Mouse (Mus musculus): ENCODE measurements around the gene Tff1. TPM values are rescaled to one million over a fixed set of nuclear protein-coding genes. Genes with fewer than 3 reads are reported as not detected.

The Tff1 gene
- polyA plus RNA-seq, 1 experiment: not detected

- Histone ChIP-seq H3K36me3 (ENCODE audit: control insufficient read depth, insufficient read depth, low read length, poor library complexity, severe bottlenecking) (no peaks in the 10 kb centered on the region), H3K27ac (ENCODE audit: insufficient read depth, low read length) (no peak overlapping the region), H3K9me3 (replicated peaks; ENCODE audit: control insufficient read depth, insufficient read depth, low read length, poor library complexity, severe bottlenecking) (no peaks in the 10 kb centered on the region), H3K4me1 (ENCODE audit: control insufficient read depth, insufficient read depth, low read length) (no peaks in the 10 kb centered on the region), H3K27me3 (ENCODE audit: control insufficient read depth, insufficient read depth, low read length, poor library complexity, severe bottlenecking) (no peaks in the 10 kb centered on the region), H3K9ac (ENCODE audit: low read depth, poor library complexity, severe bottlenecking) (no peak overlapping the region), H3K4me3 (ENCODE audit: low read depth, low read length) (no peak overlapping the region)
- no peak for TF ChIP-seq POLR2A (IDR thresholded peaks at IDR 0.05; ENCODE audit: insufficient read depth, low read length)
- peak; percentile 94; the same call in 1 of the 2 replicates for TF ChIP-seq EP300 (IDR thresholded peaks at IDR 0.05; ENCODE audit: insufficient read depth, low read depth, low read length)
Observed at GRCm38 (mm10) chr17:31125548-31126266, 39.4 kb downstream of the Tff1 start.

- Histone ChIP-seq H3K4me3 (ENCODE audit: low read depth, low read length) (no peak overlapping the region), H3K9ac (ENCODE audit: low read depth, poor library complexity, severe bottlenecking) (no peak overlapping the region), H3K27ac (ENCODE audit: insufficient read depth, low read length) (no peak overlapping the region), H3K4me1 (ENCODE audit: control insufficient read depth, insufficient read depth, low read length) (peaks cover 5% of the 10 kb centered on the region), H3K27me3 (ENCODE audit: control insufficient read depth, insufficient read depth, low read length, poor library complexity, severe bottlenecking) (no peaks in the 10 kb centered on the region), H3K9me3 (replicated peaks; ENCODE audit: control insufficient read depth, insufficient read depth, low read length, poor library complexity, severe bottlenecking) (no peaks in the 10 kb centered on the region), H3K36me3 (ENCODE audit: control insufficient read depth, insufficient read depth, low read length, poor library complexity, severe bottlenecking) (no peaks in the 10 kb centered on the region)
- TF ChIP-seq CTCF (IDR thresholded peaks at IDR 0.05; ENCODE audit: low read depth, low read length) (peak; percentile 97), EP300 (IDR thresholded peaks at IDR 0.05; ENCODE audit: insufficient read depth, low read depth, low read length) (no peak), POLR2A (IDR thresholded peaks at IDR 0.05; ENCODE audit: insufficient read depth, low read length) (no peak)
Observed at GRCm38 (mm10) chr17:31121975-31122374, 43.1 kb downstream of the Tff1 start.

GRCm38 (mm10) chr17:31119429-31119828 lies 45.6 kb downstream of the Tff1 start:
- Histone ChIP-seq H3K4me3 (ENCODE audit: low read depth, low read length) (no peak overlapping the region), H3K27me3 (ENCODE audit: control insufficient read depth, insufficient read depth, low read length, poor library complexity, severe bottlenecking) (no peaks in the 10 kb centered on the region), H3K9me3 (replicated peaks; ENCODE audit: control insufficient read depth, insufficient read depth, low read length, poor library complexity, severe bottlenecking) (0 out of 2 replicates have a peak, but pooled peaks cover 4% of the 10 kb centered on the region), H3K36me3 (ENCODE audit: control insufficient read depth, insufficient read depth, low read length, poor library complexity, severe bottlenecking) (no peaks in the 10 kb centered on the region), H3K27ac (ENCODE audit: insufficient read depth, low read length) (no peak overlapping the region), H3K4me1 (ENCODE audit: control insufficient read depth, insufficient read depth, low read length) (peaks cover 7% of the 10 kb centered on the region), H3K9ac (ENCODE audit: low read depth, poor library complexity, severe bottlenecking) (no peak overlapping the region)
- TF ChIP-seq POLR2A (IDR thresholded peaks at IDR 0.05; ENCODE audit: insufficient read depth, low read length) (no peak), EP300 (IDR thresholded peaks at IDR 0.05; ENCODE audit: insufficient read depth, low read depth, low read length) (0 out of 2 replicates have a peak, but pooled peaks have one; percentile 19), CTCF (IDR thresholded peaks at IDR 0.05; ENCODE audit: low read depth, low read length) (peak; percentile 99)

GRCm38 (mm10) chr17:31117946-31118345 lies 47.1 kb downstream of the Tff1 start:
- no peak overlapping the region for H3K27ac ChIP-seq (ENCODE audit: insufficient read depth, low read length)

GRCm38 (mm10) chr17:31116063-31116462 lies 49.0 kb downstream of the Tff1 start:
- peaks cover 16% of the 10 kb centered on the region for H3K4me1 ChIP-seq (ENCODE audit: control insufficient read depth, insufficient read depth, low read length)
- no peak overlapping the region for H3K9ac ChIP-seq (ENCODE audit: low read depth, poor library complexity, severe bottlenecking)
- peak overlapping the region; percentile 74 for H3K27ac ChIP-seq (ENCODE audit: insufficient read depth, low read length)
- TF ChIP-seq EP300 (IDR thresholded peaks at IDR 0.05; ENCODE audit: insufficient read depth, low read depth, low read length): no peak
- TF ChIP-seq CTCF (IDR thresholded peaks at IDR 0.05; ENCODE audit: low read depth, low read length): no peak
- no peak for TF ChIP-seq POLR2A (IDR thresholded peaks at IDR 0.05; ENCODE audit: insufficient read depth, low read length)
- H3K9me3 ChIP-seq (replicated peaks; ENCODE audit: control insufficient read depth, insufficient read depth, low read length, poor library complexity, severe bottlenecking): 0 out of 2 replicates have a peak, but pooled peaks cover 4% of the 10 kb centered on the region
- H3K27me3 ChIP-seq (ENCODE audit: control insufficient read depth, insufficient read depth, low read length, poor library complexity, severe bottlenecking): no peaks in the 10 kb centered on the region
- no peak overlapping the region for H3K4me3 ChIP-seq (ENCODE audit: low read depth, low read length)
- H3K36me3 ChIP-seq (ENCODE audit: control insufficient read depth, insufficient read depth, low read length, poor library complexity, severe bottlenecking): no peaks in the 10 kb centered on the region

More at GRCm38 (mm10) chr17:31117946-31118345, 47.1 kb downstream of the Tff1 start:
- Histone ChIP-seq H3K9me3 (replicated peaks; ENCODE audit: control insufficient read depth, insufficient read depth, low read length, poor library complexity, severe bottlenecking) (0 out of 2 replicates have a peak, but pooled peaks cover 4% of the 10 kb centered on the region), H3K9ac (ENCODE audit: low read depth, poor library complexity, severe bottlenecking) (no peak overlapping the region), H3K27me3 (ENCODE audit: control insufficient read depth, insufficient read depth, low read length, poor library complexity, severe bottlenecking) (no peaks in the 10 kb centered on the region), H3K4me3 (ENCODE audit: low read depth, low read length) (no peak overlapping the region), H3K4me1 (ENCODE audit: control insufficient read depth, insufficient read depth, low read length) (peaks cover 11% of the 10 kb centered on the region), H3K36me3 (ENCODE audit: control insufficient read depth, insufficient read depth, low read length, poor library complexity, severe bottlenecking) (no peaks in the 10 kb centered on the region)
- TF ChIP-seq POLR2A (IDR thresholded peaks at IDR 0.05; ENCODE audit: insufficient read depth, low read length) (no peak), EP300 (IDR thresholded peaks at IDR 0.05; ENCODE audit: insufficient read depth, low read depth, low read length) (no peak), CTCF (IDR thresholded peaks at IDR 0.05; ENCODE audit: low read depth, low read length) (no peak)

- TF ChIP-seq EP300 (IDR thresholded peaks at IDR 0.05; ENCODE audit: insufficient read depth, low read depth, low read length) (peak; percentile 83; the same call in 1 of the 2 replicates), POLR2A (IDR thresholded peaks at IDR 0.05; ENCODE audit: insufficient read depth, low read length) (no peak), CTCF (IDR thresholded peaks at IDR 0.05; ENCODE audit: low read depth, low read length) (no peak)
- peaks cover 14% of the 10 kb centered on the region for H3K4me1 ChIP-seq (ENCODE audit: control insufficient read depth, insufficient read depth, low read length)
- H3K27me3 ChIP-seq (ENCODE audit: control insufficient read depth, insufficient read depth, low read length, poor library complexity, severe bottlenecking): no peaks in the 10 kb centered on the region
- H3K36me3 ChIP-seq (ENCODE audit: control insufficient read depth, insufficient read depth, low read length, poor library complexity, severe bottlenecking): no peaks in the 10 kb centered on the region
- no peak overlapping the region for H3K9ac ChIP-seq (ENCODE audit: low read depth, poor library complexity, severe bottlenecking)
- H3K4me3 ChIP-seq (ENCODE audit: low read depth, low read length): no peak overlapping the region
- peak overlapping the region; percentile 73 for H3K27ac ChIP-seq (ENCODE audit: insufficient read depth, low read length)
- 0 out of 2 replicates have a peak, but pooled peaks cover 4% of the 10 kb centered on the region for H3K9me3 ChIP-seq (replicated peaks; ENCODE audit: control insufficient read depth, insufficient read depth, low read length, poor library complexity, severe bottlenecking)
Observed at GRCm38 (mm10) chr17:31113191-31113856, 51.8 kb downstream of the Tff1 start.

Other genes starting within 250 kb of the Tff1 start
- gene Umodl1, start 210.6 kb downstream of the Tff1 start, polyA plus RNA-seq (2011; ENCODE audit: insufficient read depth, insufficient read length, low read depth, missing spikeins): not detected in 2 replicates
- gene Abcg1, start 107.6 kb downstream of the Tff1 start, polyA plus RNA-seq (2011; ENCODE audit: insufficient read depth, insufficient read length, low read depth, missing spikeins): 8.4 and 11.7 TPM in 2 replicates
- gene Tff3, start 35.6 kb downstream of the Tff1 start, polyA plus RNA-seq (2011; ENCODE audit: insufficient read depth, insufficient read length, low read depth, missing spikeins): not detected in 2 replicates
- not detected in 2 replicates for gene Tff2, start 21.0 kb downstream of the Tff1 start, polyA plus RNA-seq (2011; ENCODE audit: insufficient read depth, insufficient read length, low read depth, missing spikeins)
- 0.24 TPM in 1 of 2 replicates, not detected in the other for gene Tmprss3, start 33.7 kb upstream of the Tff1 start, polyA plus RNA-seq (2011; ENCODE audit: insufficient read depth, insufficient read length, low read depth, missing spikeins)
- 3.5 and 4.4 TPM in 2 replicates for gene Ubash3a, start 42.6 kb upstream of the Tff1 start, polyA plus RNA-seq (2011; ENCODE audit: insufficient read depth, insufficient read length, low read depth, missing spikeins)
- 11.3 and 11.5 TPM in 2 replicates for gene Rsph1, start 112.1 kb upstream of the Tff1 start, polyA plus RNA-seq (2011; ENCODE audit: insufficient read depth, insufficient read length, low read depth, missing spikeins)
- gene Slc37a1, start 121.5 kb upstream of the Tff1 start, polyA plus RNA-seq (2011; ENCODE audit: insufficient read depth, insufficient read length, low read depth, missing spikeins): 13.4 and 14.6 TPM in 2 replicates
- 11.0 and 12.1 TPM in 2 replicates for gene Pde9a, start 220.9 kb upstream of the Tff1 start, polyA plus RNA-seq (2011; ENCODE audit: insufficient read depth, insufficient read length, low read depth, missing spikeins)